Mouse (Mus musculus) stomach, postnatal 0 days (tissue): ENCODE data around the gene Prpf38b.

ENCODE experiments used
- CTCF ChIP-seq: IDR thresholded peaks from 2 replicates; pipeline ENCODE4 v1.5.1; 2016; ENCODE audit warnings: antibody characterized with exemption, low read depth, mild to moderate bottlenecking, moderate library complexity
- EP300 ChIP-seq: optimal IDR thresholded peaks from 2 replicates; pipeline ENCODE3; 2016; ENCODE audit warnings: antibody characterized with exemption

DNA sequence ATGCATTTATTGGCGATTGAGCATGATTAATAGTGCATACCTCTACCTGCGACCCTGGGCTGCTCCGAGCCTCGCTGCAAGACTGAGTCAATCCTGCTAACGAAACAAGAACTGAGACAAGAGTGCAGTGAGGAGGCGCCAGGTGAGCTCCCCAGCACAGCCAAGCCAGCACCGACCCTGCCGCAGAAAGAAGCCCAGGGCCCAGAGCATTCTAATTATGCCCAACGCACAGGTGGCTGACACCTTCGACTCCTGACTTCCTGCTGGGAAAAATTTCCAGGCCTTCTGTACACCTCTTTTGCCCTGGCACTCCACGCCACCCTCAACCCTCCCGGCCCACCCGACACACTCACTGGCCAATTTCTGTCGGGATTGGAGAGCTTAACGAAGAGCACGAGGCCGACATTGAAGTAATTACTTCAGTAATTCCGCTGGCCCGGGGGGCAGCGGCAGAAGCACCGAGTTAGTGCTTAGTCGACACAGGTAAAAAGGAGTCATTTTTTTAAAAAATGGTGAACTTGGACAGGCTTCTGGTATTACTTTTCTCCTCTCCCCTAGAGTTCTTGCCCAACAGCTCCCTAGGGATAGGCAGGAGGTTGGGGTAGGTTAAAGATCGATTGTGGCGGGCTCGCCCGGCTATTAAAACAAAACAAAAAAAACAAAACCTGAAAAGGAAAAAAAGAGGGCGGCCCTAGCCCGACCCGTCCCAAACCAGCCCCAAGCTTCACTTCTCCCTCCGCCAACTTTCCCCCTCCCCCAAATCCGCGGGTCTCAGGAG, 1.0 kb downstream of the Prpf38b start:
- TF ChIP-seq CTCF (no peak), EP300 (no peak)
